Mouse (Mus musculus): ENCODE results near the gene As3mt. TPM values are rescaled to one million over a fixed set of nuclear protein-coding genes. Genes with fewer than 3 reads are reported as not detected.

As3mt gene
- total RNA-seq (2022): 100 to 1,000 TPM in 1 of 4 experiments, 10 to 100 TPM in 3; 83.6 to 105 (median 90.4) TPM

DNA sequence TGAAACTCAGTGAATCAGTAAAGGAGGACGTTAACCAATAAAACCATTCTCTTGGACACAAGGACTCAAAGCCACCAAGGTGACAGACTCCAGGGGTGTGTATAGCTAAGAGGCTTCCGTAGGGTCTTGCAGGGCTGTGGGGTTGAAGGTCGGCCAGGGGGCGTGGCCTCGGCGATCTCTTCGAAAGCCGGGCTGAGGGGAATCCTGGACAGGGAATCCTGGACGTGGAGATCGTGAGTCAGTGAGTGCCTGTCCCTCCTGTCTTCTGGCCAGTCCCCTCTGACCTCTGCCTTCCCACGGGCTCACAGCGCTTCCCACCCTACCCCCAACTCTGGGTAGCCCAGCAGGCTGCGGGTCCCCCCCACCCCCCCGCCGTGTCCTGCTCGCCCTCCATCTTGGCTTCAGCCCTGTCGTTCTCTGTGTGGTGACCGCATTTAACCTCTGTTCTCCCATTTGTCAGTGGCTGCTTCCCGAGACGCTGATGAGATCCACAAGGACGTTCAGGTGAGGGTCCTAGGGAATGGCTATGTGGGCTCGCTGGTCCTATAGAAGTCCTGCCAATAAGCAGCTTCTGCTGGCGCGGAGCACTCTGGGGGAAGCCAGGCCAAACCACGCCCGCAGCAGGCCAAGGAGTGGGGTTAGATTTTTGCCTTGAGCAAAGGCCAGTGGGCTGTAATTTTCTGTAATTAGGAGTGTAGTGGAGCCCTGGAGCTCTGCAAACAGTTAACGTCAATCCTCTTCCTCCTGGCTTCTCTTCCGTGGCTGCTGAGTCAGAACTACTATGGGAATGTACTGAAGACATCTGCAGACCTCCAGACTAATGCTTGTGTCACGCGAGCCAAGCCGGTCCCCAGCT, at the start of gene As3mt:
As3mt (plus strand) TSS at position 163 of the 856 bp plus-strand sequence.
- DNase-seq (ENCODE audit: low spot score in 2 of 2): peak; percentile 74 to 80

DNA sequence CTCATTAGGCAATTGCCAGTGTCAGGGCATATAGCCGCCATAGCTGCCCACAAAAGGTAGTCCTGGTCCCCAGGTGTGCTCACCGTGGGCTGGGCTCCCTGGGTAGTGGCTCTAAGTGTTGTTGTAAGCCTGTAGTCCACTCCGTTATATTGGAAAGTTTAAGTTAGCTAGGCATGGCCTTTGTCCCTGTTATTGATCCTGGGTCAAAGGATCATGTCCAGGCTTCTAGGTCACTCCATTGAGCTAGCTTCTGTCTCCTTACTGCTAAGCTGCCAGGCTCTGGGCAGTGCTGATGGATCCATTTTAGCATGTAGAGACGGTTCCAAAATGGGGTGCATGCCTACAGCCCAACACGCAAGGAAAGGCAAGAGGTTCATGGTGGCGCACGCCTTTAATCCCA, 48.9 kb upstream of the As3mt start:
- DNase-seq (ENCODE audit: low spot score in 2 of 2): no peak

DNA sequence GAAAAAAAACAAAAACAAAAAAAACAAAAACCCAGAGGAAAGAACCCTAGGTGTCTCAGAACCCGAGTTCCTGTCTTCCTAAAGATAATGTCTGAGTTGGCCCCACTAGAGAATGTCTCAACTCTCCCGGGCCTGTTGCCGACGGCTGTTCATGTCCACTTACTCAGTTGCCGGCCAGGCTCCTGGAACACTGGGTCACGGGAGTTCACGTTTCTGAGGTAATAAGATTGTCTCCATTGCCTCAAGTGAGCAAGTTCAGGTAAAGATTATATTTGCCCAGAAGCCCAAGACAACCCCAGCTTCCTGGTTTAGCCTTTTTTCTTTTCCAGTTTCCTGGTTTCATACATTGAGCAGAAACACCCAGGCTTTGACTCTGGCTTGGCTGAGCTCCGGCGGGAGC, 48.4 kb upstream of the As3mt start:
- DNase-seq (ENCODE audit: low spot score in 2 of 2): no peak

DNA sequence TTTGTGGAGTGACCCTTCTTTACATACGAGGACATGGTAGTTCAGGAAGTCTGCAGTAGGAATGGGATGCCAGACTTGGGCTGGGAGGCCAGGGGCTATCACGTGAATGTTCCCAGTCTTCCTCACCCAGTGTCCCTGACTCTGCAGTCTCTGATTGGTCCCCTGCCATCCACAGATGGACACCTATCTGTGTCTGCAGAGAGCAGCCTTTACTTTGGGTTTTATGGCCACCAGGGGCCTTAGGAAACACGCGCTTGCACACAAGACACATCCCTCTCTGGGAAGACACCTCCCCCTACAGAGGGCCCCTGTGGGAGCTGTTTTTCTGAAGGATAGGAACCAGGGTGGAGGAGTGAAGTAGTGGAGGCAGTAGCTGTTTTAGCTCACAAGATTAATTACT, 45.7 kb upstream of the As3mt start:
- no peak for DNase-seq (ENCODE audit: low spot score in 2 of 2)

DNA sequence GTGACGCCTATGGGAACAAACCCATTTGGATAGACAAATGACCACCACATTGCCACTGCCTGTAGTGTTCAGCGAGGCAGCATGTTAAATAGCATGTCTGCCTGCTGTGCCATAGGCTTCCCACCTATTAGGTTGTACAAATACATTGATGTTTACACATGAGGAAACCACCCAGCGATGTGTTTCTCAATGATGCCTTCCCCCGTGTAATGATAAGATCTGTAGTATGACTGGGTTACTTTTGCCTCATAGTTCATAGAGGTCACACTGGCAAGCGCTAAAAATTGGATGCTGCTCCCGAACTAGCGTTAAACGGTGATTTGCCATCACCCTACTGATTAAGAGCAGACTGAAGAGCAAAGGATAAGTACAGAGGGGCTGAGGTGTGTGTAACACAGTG, 45.0 kb upstream of the As3mt start:
- DNase-seq (ENCODE audit: low spot score in 2 of 2): no peak

DNA sequence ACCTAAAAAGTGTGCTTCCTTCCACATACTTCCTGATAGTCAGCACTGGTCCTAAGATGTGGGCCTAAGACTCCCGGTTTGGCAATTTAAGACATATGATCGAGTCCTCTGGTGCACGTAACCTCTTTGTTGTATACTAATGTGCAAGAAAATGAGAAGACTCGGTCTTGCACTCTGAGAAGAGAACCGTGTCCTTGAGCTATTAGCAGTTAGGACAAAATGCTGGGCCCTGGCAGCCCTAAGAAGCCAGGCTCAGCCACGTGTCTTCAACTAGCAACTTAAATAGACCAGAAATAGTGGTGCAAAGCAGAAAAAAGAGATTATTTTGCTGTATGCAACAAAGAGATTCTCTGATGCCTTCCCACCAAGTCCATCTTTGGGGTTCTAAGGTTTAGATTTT, 44.5 kb upstream of the As3mt start:
- no peak for DNase-seq (ENCODE audit: low spot score in 2 of 2)

DNA sequence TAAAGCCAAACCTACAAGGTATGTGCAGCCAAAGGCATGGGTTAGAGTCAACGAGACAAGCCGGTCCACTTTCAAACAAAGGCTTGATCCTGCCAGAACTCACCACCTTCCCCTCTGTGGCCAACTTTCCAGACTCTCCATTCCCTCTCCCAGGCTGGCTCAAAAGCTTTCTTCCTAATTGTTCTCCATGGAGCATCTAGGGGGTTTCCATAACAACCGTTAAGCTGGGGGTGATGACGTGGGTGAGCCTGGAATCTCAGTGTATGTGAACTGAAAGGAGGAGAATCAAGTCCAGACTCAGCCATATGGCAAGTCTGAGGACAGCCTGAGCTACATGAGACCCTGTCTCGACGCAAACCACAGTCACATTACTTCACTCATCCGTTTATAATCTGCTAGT, 41.8 kb upstream of the As3mt start:
- DNase-seq (ENCODE audit: low spot score in 2 of 2): no peak

DNA sequence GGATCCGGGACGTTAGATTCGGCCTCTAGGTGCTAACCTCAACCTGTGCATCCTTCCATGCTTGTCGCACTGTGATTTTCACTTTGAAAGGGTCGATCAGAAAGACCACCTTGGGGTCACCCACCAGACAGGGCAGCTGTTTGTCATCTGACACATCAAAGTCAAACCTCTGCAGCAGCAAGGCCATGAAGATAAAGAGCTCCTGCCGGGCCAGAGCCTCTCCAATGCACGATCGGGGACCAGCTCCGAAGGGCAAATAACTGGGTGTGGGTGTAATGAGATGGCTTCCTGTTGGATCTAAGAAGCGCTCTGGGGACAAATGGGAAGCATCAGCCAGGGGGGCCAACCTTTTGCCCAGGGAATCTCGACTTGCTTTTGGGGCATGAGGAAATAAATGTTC, 40.0 kb upstream of the As3mt start:
- no peak for DNase-seq (ENCODE audit: low spot score in 2 of 2)

DNA sequence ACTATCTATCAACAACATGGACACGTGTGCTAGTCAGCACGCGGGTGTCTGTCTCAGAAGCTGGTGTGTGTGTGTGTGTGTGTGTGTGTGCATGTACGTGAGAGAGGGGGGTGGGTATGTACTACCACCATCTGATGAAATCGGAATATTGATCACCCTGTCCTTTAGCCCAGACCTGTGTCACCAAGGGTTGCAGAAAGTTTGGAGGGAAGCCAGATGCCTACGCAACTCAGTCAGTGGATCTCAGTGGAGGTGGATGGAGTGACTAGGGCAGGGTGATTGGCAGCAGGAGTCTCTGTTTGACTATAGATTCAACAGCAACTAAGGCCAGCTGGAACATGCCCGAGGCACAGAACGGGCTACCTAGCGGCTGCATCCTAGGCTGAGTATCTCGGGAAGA, 39.0 kb upstream of the As3mt start:
- no peak for DNase-seq (ENCODE audit: low spot score in 2 of 2)

DNA sequence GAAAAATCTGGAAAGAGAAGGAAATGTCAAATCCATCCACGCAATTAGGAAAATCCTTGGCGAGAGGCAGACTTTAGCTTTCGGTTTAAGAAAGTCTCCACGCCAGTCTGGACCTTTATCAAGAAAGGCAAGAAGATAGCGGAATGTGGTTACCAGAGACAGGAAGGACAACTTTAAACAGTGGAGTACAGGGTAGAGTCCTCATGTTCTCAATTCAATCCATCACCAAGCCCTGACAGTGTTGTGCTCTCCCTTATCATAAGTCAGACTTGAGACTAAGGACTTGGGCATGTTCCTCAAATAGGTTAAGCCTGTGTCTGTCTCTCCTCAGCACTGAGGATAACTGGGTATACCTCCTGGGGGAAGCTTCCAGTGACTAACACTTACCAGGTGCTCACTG, 37.5 kb upstream of the As3mt start:
- DNase-seq (ENCODE audit: low spot score in 2 of 2): no peak

DNA sequence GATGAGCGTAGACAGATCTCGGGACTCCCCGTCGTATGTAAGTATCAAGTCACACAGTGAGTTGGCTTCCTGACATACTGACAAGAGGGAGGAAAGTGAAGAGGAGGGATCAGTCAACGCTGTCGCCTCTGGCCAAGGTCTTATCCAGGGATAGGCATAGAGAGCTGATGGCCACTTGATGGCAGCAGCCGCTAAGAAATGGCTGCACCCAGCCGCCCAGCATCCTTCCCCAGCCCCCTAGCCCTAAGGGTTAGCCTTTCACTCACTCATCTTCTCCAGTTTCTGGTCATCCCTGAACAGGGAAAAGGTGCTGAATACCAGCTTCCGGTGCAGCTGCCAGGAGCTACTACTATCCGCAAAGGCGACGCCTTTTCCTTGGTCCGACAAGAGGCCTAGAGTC, 36.6 kb upstream of the As3mt start:
- DNase-seq (ENCODE audit: low spot score in 2 of 2): peak in 1 of 2 experiments; percentile 29

DNA sequence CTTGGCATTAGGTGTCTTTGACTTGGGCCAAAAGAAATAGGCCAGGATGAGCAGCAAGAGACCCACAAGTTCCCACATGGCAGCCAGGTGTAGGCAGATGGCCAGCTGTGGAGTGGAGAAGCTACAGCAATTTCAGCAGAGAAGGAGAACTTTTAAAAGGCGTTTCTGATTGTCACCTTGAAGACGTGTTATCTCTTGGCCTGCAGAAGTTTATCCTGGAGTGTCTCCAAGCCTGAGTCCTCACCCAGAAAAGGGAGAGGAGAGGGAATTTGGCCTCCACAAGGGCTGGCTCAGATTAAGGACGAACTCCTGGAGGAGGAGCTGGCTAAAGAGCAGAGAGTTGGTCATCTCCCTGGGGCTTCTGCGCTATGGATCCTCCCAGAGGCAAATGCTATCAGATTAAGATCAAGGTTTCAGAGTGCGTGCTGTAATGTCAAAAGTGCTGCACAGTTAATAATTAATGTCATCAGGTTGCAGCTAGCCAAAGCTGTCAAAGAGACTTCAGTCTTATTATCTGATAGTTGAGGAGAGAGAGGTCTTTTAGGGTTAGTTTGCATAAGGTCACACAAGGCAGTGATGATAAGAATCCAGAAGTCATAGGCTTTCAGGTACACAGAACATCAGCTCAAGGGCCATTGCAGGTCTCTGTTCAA, 34.4 kb upstream of the As3mt start, which contains the start of gene Cyp17a1:
Cyp17a1 (minus strand) TSS at position 407 of the 653 bp plus-strand sequence.
- DNase-seq (ENCODE audit: low spot score in 2 of 2): no peak

DNA sequence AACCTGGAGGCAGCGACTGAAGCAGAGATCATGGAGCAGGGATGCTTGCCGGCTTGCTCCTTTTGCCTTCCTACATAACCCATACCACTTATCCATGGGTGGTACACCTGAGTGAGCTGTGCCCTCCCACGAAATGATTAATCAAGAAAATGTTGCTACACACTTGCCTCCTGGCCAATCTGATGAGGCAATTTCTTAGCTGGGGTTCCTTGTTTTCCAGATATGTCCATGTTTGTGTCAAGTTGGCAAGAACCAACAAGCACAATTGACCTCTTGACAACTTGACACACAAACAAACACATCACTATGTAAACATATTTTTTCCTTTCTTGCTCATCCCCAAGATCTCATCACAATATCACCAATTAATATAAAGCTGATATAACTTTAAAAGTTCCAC, 31.6 kb upstream of the As3mt start:
- DNase-seq (ENCODE audit: low spot score in 2 of 2): no peak

DNA sequence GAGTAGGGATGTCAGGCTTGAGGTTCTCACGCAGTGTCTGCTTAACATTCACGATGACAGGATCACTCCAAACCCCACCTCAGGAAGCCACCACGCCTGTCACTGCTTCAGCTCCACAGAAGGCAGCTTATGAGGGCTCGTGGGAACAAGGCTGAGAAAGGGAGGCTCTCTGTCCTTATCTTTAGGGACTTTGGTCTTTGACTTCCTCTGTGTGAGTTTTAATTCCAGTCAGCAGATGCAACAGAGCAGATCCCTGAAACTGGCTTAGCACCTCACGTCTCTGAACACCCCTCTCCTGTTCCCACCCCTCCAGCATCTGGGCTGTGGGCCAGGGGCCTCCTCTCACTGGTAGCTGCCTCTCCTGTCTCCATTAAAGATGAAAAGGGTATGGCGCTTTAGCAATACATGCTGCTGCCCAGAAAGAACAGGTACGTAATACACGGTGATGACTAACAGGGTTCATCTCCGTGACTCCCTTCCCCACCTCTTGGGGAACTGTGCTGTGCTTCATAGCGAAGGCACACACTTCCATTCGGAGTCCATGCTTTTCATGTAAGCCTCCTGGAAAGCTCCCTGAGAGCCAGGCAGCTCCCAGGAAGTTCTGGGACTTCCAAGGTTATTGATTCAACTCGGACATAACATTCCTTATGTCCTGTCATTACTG, 27.4 kb upstream of the As3mt start:
- DNase-seq (ENCODE audit: low spot score in 2 of 2): no peak

DNA sequence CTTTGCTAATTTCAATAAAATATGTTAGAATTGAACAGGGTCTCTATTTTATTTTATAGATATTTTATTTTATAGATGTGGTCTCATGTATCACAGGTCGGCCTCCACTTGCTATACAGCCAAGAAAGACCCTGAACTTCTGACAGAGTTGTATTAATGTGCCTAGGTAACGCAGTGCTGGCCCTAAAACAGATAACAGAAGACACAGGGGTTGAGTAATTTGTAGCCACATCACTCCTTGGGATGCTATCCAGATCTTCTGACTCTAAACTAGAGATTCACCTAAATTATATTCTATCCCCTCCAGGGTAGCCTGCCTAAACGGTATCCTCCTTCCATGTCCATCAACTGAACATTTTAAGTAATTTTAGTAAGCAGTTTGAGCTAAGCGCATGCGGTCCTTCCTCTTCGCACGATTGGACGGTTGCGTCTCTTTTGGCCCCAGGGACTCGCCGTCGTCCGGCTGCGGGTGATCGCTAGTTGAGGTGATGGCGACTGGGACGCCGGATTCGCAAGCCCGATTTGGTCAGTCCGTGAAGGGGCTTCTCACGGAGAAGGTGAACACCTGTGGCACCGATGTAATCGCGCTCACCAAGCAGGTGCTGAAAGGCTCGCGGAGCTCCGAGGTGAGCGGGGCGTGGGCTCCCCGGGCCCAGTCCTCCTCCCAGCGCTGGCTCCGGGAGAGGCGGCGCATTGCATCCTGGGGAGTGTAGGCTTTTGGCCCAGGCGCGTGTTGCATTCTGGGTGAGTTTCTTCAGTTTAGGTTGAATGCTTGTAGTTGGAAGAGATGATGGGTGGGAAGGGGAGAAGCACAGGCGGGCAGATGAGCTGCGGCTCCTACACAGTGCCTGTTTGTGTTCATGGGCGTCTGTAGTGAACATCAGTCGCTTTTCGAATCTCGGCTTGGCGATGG, 17.5 kb upstream of the As3mt start, which contains the start of gene Borcs7:
Borcs7 (plus strand) TSS at position 447 of the 913 bp plus-strand sequence.
- DNase-seq (ENCODE audit: low spot score in 2 of 2): peak; percentile 68 to 74

DNA sequence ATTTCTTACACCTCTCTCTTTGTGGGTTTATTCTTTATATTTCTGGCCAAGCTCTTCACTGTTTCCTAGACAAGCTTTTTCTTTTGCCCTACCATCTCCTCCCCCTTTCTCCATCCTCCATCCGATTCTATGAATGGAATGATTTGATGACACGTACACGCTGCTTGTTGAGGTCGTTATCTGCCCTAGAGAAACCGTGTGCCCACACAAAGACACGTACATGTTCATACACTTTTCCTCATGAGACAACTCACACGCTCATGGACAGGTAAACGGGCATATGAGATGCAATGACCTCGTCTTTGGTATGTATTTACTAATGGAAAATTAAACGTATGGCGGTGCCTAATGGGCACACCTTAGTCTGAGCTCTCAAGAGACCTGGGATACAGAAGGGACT, 16.9 kb upstream of the As3mt start:
- no peak for DNase-seq (ENCODE audit: low spot score in 2 of 2)

DNA sequence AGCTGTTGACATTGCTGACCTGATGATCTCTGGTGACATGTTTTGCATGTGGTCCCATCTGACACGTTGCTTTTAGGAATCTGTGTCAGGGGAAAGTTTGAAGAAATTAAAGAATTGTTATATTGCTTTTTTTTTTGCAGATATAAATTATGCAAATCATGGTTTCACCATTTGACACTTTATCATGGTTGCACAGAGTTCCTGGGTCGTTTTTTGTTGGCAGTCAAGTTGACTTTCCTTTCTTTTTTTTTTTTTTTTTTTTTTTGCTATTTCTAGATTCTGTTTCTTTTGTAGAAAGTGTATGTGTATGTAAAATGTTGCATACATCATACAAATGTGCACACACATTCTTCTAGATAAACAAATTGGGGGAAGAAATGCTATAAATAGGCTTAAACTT, 16.2 kb upstream of the As3mt start:
- DNase-seq (ENCODE audit: low spot score in 2 of 2): no peak

DNA sequence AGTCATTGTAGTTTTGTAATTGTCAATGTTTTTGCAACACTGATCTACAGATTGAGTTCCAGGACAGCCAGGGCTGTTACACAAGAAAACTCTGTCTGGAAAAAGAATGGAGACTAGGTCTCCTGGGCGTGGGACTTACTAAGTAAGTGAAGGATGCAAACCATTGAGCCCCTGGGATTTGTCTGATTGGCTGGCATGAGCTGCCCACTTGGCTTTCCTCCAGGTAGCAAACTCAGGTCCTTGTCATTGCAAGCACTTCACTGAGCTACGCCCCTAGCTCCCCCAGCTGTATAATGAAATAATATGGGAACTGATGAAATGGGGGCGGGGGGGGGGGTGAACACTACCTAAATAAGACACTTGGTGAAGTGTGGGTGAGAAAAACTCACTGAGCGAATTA, 14.1 kb upstream of the As3mt start:
- DNase-seq (ENCODE audit: low spot score in 2 of 2): no peak

DNA sequence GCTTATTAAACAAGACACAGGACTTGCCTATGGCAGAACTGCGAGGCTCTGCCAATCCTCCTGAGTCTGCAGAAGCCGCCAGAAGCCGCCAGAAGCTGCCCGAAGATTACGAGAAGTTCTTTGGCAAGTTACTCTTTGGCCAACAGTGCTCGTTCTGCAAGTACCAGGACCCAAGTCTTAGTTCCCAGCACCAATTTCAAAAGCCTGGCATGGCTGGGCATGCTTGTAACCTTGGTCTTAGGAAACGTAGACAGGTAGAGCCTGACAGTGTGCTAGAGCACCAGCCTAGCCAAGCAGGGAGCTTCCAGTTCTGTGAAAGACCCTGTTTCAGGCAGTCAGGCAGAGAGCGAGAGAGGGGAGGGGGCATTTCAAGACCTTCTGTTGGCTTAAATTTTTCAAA, 10.8 kb upstream of the As3mt start:
- no peak for DNase-seq (ENCODE audit: low spot score in 2 of 2)

DNA sequence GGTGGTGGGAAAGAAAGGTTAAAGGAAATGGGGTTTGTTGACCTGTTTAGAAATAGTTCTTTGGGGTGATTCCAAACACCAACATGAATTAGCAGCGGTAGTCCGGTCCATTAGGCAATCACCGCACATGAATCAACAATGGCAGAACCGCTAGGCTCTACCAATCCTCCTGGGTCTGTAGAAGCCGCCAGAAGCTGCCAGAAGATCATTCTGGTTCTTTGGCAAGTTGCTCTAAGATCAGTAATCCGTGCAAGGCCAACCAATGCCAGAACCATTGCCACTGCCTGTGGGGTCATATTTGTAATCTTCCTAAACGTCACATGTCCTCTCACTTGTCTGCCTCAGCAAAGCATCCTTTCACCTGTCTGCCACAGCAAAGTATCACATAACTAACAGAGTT, 10.3 kb upstream of the As3mt start:
- no peak for DNase-seq (ENCODE audit: low spot score in 2 of 2)

DNA sequence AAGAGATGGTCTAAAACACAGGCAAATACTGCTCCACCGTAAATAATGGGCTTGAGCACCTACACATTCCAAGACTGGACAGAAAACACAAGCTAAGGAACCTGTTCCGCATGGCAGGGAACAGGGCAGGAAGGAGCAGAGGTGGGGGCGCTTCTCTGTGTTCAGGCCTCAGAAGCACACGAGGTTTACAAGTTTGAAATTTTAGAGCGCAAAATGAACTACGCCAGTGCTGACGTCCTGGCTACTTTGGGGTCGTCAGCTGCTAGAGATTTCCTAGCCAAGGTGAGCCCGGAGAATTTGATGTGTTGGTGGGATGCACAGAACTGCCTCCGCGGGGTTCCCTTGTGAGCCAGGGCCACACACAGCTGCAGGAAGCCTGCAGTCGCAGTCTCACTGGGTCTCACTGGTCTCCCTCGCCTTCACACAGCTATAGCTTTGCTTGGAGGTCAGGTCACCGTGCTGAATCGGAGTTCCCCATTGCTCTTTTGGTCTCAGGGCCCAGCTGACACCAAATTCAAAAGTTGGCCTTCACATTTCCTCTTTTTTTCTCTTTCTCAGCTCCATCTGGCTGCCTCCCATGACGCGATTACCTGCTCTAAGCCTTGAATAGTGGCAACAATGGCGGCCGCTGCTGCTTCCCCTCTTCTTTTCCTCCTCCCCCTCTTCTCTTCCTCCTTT, 9.3 kb upstream of the As3mt start:
- DNase-seq (ENCODE audit: low spot score in 2 of 2): no peak
